Mouse (Mus musculus) liver, embryonic 14.5 days (tissue): ENCODE results near the gene Exoc4. TPM values are rescaled to one million over a fixed set of nuclear protein-coding genes. Genes with fewer than 3 reads are reported as not detected.

Experiments
- ATAC-seq: fragments of 200-750 bp; cut with Nextera tagmentation; 2 replicates; pipeline ENCODE4 v1.8.0; 2017; ENCODE audit warnings: moderate number of reproducible peaks, mild to moderate bottlenecking, moderate library complexity; ENCODE audit not compliant: insufficient read depth
- DNase-seq, 3 experiments: peaks; one replicate each; pipeline ENCODE4 v3.0.0-alpha.2; 2012 to 2013; ENCODE audit warnings: low read depth in 3 of 3, low spot score in 3 of 3
- H3K27ac ChIP-seq: fragments of 300-500 bp; sonication (generic); 2 replicates; pipeline ENCODE4 v1.5.1; 2014; ENCODE audit warnings: moderate library complexity, mild to moderate bottlenecking, control low read depth, inconsistent platforms
- H3K27me3 ChIP-seq: fragments of 300-500 bp; sonication (generic); 2 replicates; pipeline ENCODE4 v1.6.1; 2014; ENCODE audit warnings: mild to moderate bottlenecking, low read length, moderate library complexity; ENCODE audit not compliant: control insufficient read depth, insufficient read depth
- H3K36me3 ChIP-seq: fragments of 300-500 bp; sonication (generic); replicated peaks from 2 replicates; pipeline ENCODE4 v1.6.1; 2014; ENCODE audit warnings: low read depth; ENCODE audit not compliant: control insufficient read depth, insufficient read depth
- H3K4me1 ChIP-seq, 2 experiments: fragments of 200-500 bp in 1 of 2; fragments of 300-500 bp in 1 of 2; sonication (generic) in 1 of 2; replicated peaks; 2 replicates each; pipeline ENCODE4 v1.6.1; 2012 to 2014; ENCODE audit warnings: antibody characterized with exemption in 1 of 2, inconsistent platforms in 1 of 2, low read length in 1 of 2; ENCODE audit not compliant: control insufficient read depth in 2 of 2, insufficient read depth in 2 of 2
- H3K4me2 ChIP-seq: fragments of 300-500 bp; sonication (generic); 2 replicates; pipeline ENCODE4 v1.6.1; 2014; ENCODE audit warnings: low read depth, mild to moderate bottlenecking, control low read depth, moderate library complexity
- H3K4me3 ChIP-seq, 2 experiments: fragments of 200-500 bp in 1 of 2; fragments of 300-500 bp in 1 of 2; sonication (generic) in 1 of 2; 2 replicates each; pipeline ENCODE4 v1.5.1; 2012 to 2014; ENCODE audit warnings: low read depth in 2 of 2, low read length in 2 of 2, mild to moderate bottlenecking in 2 of 2, control low read depth in 1 of 2, inconsistent platforms in 1 of 2, moderate library complexity in 1 of 2; ENCODE audit not compliant: insufficient read depth in 1 of 2
- H3K9ac ChIP-seq: fragments of 300-500 bp; sonication (generic); replicated peaks from 2 replicates; pipeline ENCODE4 v1.6.1; 2014; ENCODE audit warnings: mild to moderate bottlenecking, control low read depth, moderate library complexity
- H3K9me3 ChIP-seq: fragments of 300-500 bp; sonication (generic); 2 replicates; pipeline ENCODE4 v1.6.1; 2016; ENCODE audit warnings: low read length, mixed read lengths; ENCODE audit not compliant: control insufficient read depth
- CTCF ChIP-seq: IDR thresholded peaks from 2 replicates; pipeline ENCODE4 v1.5.1; 2016; ENCODE audit warnings: antibody characterized with exemption, low read depth, control low read depth
- EP300 ChIP-seq: IDR thresholded peaks from 2 replicates; pipeline ENCODE4 v1.6.1; 2016; ENCODE audit warnings: antibody characterized with exemption, low read depth
- WGBS: fragments of 180-500 bp; shearing (Covaris S2); extraction: QIAGEN DNeasy Blood & Tissue Kit; methylation state at CpG from one replicate; pipeline ENCODE4 v1.1.7; 2014; ENCODE audit not compliant: insufficient replicate concordance; 5-methylcytosine and 5-hydroxymethylcytosine counted together
- polyA plus RNA-seq, 2 experiments: library from polyadenylated mRNA; depleted of rRNA in 1 of 2; stranded (reverse) in 1 of 2; unstranded in 1 of 2; fragments of >200 nt; fragmentation: Nextera tagmentation in 1 of 2; extraction: Ambion mirVana in 1 of 2; gene quantifications; 2 replicates each; pipeline versions ENCODE4 v1.2.1 to v1.2.3; 2012 to 2014

The Exoc4 gene
- 3.8 and 4.9 TPM in 2 replicates for polyA plus RNA-seq (2012; rRNA removed)
- 6.7 and 7.0 TPM in 2 replicates for polyA plus RNA-seq (2014; fragmentation: Nextera tagmentation; extraction: Ambion mirVana)

DNA sequence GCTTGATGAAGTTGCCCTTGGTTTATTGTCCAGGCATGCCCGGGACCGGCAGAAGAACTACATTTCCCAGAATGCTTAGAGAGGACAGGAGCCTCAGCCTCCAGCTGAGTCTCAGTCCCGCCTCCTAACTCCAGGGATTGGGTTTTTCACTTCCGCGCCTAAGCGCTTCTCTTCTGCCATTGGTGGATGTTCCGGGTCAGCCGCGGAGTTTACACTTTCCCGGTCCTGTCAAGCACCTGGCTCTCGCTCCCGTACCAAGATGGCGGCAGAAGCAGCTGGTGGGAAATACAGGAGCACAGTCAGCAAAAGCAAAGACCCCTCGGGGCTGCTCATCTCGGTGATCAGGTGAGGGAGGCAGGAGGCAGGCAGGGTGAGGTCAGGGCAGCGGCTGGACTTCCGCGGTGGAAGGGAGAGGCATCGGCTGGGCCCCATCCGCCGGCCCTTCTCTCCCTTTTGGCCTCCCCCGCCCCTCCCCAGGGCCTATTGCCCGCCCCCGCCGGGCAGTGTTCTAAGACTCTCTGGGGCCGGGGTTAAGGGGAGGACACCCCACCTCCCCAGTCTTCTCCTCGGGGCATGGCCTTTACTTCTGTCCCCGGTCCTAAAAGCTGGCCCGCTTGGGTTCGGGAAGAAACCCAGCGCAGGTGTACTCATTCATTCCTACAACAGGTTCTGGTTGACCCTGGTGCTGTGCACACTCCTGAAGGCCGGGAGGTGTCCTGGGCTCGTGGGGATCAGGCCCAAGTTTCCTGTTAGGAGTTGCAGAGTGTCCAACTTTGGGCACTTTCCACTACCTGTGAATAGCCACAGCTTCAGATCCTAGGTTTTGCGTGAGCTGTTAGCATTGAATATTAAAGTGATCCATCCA is at the start of gene Exoc4:
Exoc4 (plus strand) TSS at position 192 of the 865 bp plus-strand sequence.
- peak; percentile 95 to 97 (median 96) for DNase-seq
- Histone ChIP-seq H3K9me3 (no peaks in the 10 kb centered on the region), H3K27me3 (no peaks in the 10 kb centered on the region), H3K4me2 (peak within 1 kb of the TSS; percentile 91), H3K4me1 (peaks cover 0 to 5% of the 10 kb centered on the region in 2 experiments; a peak in 3 of 4 replicates), H3K9ac (peak within 1 kb of the TSS; percentile 95), H3K4me3 (peak within 1 kb of the TSS; percentile 88 to 97), H3K27ac (peak within 1 kb of the TSS; percentile 36), H3K36me3 (no peaks in the 10 kb centered on the region)
- ATAC-seq = peak; percentile 100
- 2% methylated on average over 34 of the region's 34 CpGs for WGBS
- no peak for TF ChIP-seq CTCF
- no peak for TF ChIP-seq EP300

DNA sequence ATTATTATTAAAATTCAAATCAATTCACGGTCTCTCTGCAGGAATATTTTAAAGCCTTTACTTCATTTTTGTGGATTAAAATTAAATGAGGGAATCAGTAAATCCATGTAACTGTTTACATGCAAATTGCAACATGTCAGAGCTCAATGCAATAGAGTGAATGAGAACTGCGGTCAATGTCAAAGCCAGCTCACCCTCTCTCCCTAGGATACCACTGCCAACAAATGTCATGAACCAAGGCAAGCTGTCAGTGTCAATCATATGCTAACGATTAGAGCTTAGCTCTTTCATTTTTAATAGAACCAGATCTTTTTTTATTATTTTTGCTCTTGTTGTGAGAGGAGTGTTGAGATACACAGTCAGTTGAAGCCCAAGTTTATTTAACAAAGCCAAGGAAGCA is 30.1 kb upstream of the Exoc4 start:
- Histone ChIP-seq H3K9ac (no peak overlapping the region), H3K4me3 (no peak overlapping the region), H3K4me1 (no peaks in the 10 kb centered on the region), H3K27me3 (no peaks in the 10 kb centered on the region), H3K36me3 (no peaks in the 10 kb centered on the region), H3K9me3 (no peaks in the 10 kb centered on the region), H3K4me2 (no peak overlapping the region), H3K27ac (no peak overlapping the region)
- no peak for ATAC-seq
- WGBS = 68% methylated on average over 3 of the region's 3 CpGs
- no peak for DNase-seq
- no peak for TF ChIP-seq EP300
- TF ChIP-seq CTCF = no peak

DNA sequence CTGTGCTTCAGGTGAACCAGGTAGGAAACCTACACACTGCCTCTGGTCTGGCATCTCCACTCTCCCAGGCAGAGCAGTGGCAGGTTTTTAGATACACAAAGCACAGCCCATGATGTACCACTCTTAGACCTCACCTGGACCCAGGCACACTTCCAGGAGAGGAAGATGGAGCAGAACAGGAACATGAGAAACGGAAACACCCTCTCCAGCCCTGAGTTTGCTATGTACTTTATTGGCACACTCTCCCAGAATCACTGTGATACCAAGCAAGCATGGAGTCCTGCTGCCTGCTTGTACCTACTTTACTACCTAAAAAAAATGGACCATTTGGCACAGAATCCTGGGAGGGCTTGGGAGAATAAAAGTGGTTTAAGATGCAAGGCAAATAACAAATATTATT is 22.2 kb upstream of the Exoc4 start:
- 62% methylated on average over 1 of the region's 1 CpGs for WGBS

DNA sequence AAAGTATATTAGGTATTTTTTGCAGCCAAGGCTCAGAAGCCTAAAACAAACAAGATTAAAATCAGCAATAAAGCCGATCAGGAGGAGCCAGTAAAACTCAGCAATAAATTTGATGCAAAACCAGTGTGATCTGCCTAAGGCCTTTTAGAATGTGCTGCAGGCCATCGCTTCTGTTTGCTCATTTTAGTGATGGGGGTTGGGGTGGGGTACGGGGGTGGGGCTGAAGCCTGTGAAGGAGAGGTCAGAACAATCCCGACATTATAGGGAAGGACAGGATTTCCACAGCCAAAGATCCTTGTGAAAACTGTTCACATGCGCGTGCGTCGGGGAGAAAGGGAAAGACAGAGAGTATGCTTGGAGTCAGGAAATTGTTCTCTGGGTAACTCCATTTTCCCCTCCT is 21.5 kb upstream of the Exoc4 start:
- Histone ChIP-seq H3K27ac (no peak overlapping the region), H3K4me1 (no peaks in the 10 kb centered on the region), H3K36me3 (no peaks in the 10 kb centered on the region), H3K4me3 (no peak overlapping the region), H3K9me3 (no peaks in the 10 kb centered on the region), H3K9ac (no peak overlapping the region), H3K27me3 (no peaks in the 10 kb centered on the region), H3K4me2 (no peak overlapping the region)
- no peak for DNase-seq
- WGBS = 59% methylated on average over 8 of the region's 8 CpGs
- TF ChIP-seq EP300 = no peak
- no peak for TF ChIP-seq CTCF
- no peak for ATAC-seq

More for the DNA sequence above, 22.2 kb upstream of the Exoc4 start:
- H3K9ac ChIP-seq = no peak overlapping the region
- TF ChIP-seq CTCF (no peak), EP300 (no peak)
- no peak overlapping the region for H3K4me2 ChIP-seq
- H3K9me3 ChIP-seq = no peaks in the 10 kb centered on the region
- H3K36me3 ChIP-seq = no peaks in the 10 kb centered on the region
- H3K27me3 ChIP-seq = no peaks in the 10 kb centered on the region
- no peak overlapping the region for H3K4me3 ChIP-seq
- no peak for DNase-seq
- no peak for ATAC-seq
- H3K27ac ChIP-seq = no peak overlapping the region
- no peaks in the 10 kb centered on the region for H3K4me1 ChIP-seq

DNA sequence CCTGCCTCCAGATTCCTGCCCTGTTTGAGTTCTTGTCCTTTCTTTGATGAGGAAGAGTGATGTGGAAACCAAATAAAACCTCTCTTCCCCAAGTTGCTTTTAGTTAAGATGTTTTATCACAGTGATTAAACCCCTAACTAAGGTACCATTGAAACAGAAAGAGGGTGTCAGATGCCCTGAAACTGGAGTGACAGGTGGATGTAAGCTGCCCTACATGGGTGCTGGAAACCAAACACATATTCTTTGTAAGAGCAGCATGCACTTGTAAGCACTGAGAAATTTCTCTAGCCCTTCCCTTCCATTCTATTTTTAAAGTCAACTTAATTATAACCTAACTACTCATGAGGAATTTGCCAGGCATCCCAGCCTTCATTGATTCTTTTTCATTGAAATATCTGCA is 7.6 kb upstream of the Exoc4 start:
- ATAC-seq (no peak), DNase-seq (no peak)
- Histone ChIP-seq H3K27ac (no peak overlapping the region), H3K36me3 (no peaks in the 10 kb centered on the region), H3K4me2 (no peak overlapping the region), H3K4me3 (no peak overlapping the region), H3K27me3 (no peaks in the 10 kb centered on the region), H3K4me1 (no peaks in the 10 kb centered on the region; a peak in 1 of 4 replicates), H3K9me3 (no peaks in the 10 kb centered on the region), H3K9ac (no peak overlapping the region)
- TF ChIP-seq CTCF (no peak), EP300 (no peak)
